Mouse (Mus musculus): ENCODE data around the gene Ogt. TPM values are rescaled to one million over a fixed set of nuclear protein-coding genes. Genes with fewer than 3 reads are reported as not detected.

Gene Ogt
- polyA plus RNA-seq, 1 experiment, result 64.3 TPM

DNA sequence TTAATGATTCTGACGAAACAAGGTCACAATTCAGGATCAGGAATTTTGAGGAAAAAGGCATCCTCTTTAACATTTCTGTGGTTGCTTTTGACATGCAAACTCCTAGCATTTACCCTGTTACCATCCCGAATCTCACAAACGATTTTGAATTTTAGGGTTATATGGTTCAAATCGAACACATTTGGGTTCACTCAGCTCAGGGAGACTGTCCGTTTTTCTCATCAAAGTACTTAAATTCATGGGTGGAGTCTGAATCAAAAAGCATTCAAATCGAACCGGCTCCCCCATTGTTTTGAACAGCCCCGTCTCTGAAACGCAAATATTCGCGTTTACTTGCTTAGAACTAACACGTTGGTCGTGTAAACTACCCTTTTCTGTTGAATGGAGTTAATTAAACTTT is 554 bp upstream of the Ogt start:
- Histone ChIP-seq H3K27ac (ENCODE audit: insufficient read depth, low read depth, low read length) (peak overlapping the region; percentile 90), H3K27me3 (replicated peaks; ENCODE audit: control insufficient read depth, insufficient read depth, low read length) (no peaks in the 10 kb centered on the region), H3K36me3 (ENCODE audit: control insufficient read depth, insufficient read depth, low read length) (peaks cover 1% of the 10 kb centered on the region; the same call in 1 of the 2 replicates), H3K4me1 (ENCODE audit: control insufficient read depth, insufficient read depth, low read length) (0 out of 2 replicates have a peak, but pooled peaks cover 7% of the 10 kb centered on the region), H3K4me3 (ENCODE audit: insufficient read depth, low read depth, low read length) (peak overlapping the region; percentile 93; the same call in 1 of the 2 replicates)
- under 1% methylated on average over 13 of the region's 13 CpGs for whole genome bisulfite sequencing
- DNase-seq, result no peak
- TF ChIP-seq POLR2A (IDR thresholded peaks at IDR 0.05; ENCODE audit: low read depth, low read length) (no peak), CTCF (conservative IDR thresholded peaks at IDR 0.05; ENCODE audit: insufficient read depth, insufficient read length, low read depth, low read length) (no peak)

DNA sequence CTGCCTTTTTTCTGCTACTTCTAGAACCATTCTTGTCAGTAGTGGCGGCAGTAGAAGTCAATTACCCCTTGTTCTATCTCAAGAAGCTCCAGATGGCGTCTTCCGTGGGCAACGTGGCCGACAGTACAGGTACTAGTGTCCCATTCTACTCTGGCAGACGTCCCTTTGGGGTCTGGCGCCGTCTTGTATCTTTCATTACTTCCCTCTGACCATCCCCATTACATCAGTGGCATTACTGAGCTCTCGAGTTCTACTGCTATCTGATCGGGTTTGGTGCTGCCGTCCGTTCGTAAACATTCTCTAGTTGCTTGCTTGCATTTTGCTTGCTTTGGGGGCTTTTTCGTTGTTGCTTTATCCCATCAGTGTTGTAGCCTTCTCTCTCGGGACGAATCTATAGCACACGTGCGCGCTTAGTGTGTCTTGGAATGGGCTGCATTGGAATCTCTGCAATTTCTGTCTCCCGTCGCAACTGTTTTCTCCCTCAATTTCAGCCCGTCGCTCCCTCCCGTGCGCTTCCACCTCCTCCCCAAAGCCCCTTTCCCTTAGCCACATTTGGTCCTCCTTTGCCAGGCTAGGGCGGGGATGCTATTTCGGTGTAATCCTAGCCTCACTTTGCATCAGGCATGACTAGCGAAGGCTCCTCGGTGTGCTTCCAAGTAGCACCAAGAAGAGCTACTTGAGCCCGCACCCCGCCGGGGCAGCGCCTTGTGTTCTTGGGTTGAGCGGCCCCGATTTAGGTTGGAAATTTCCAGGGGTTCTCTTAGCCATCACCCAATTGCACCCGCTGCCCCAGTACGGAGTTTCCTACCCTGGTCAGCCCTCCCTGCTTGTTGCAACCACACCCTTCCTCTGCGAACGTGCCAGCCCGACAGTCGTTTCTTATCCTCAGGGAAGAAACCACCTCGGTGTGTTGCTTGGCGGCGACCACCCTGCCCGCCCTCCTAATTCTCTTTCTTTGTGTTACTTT is 617 bp downstream of the Ogt start:
- DNase-seq, result peak; percentile 54
- Histone ChIP-seq H3K36me3 (ENCODE audit: control insufficient read depth, insufficient read depth, low read length) (peaks cover 1% of the 10 kb centered on the region; the same call in 1 of the 2 replicates), H3K4me1 (ENCODE audit: control insufficient read depth, insufficient read depth, low read length) (0 out of 2 replicates have a peak, but pooled peaks cover 7% of the 10 kb centered on the region), H3K27me3 (replicated peaks; ENCODE audit: control insufficient read depth, insufficient read depth, low read length) (no peaks in the 10 kb centered on the region), H3K27ac (ENCODE audit: insufficient read depth, low read depth, low read length) (peak overlapping the region; percentile 97), H3K4me3 (ENCODE audit: insufficient read depth, low read depth, low read length) (peak overlapping the region; percentile 93)
- TF ChIP-seq CTCF (conservative IDR thresholded peaks at IDR 0.05; ENCODE audit: insufficient read depth, insufficient read length, low read depth, low read length) (no peak), POLR2A (IDR thresholded peaks at IDR 0.05; ENCODE audit: low read depth, low read length) (no peak)
- 2% methylated on average over 45 of the region's 45 CpGs for WGBS

DNA sequence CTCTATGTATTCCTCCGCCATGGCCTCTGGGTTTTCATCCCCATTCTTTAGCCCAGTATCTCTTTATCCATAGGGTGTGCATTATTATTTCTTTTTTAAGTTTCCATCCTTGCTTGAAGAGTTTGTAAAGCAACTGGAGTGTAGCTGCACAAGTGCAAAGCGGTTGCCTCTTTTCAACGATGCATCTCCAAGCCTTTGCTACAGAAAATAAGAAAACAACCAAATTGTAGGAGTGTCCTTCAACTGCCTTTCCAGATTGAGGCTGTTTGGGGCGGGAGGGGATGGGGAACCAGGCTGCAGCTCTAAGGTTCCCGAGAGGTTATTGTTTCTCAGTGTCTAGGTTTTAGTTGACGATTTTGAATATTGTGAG is 1.3 kb downstream of the Ogt start:
- Histone ChIP-seq H3K4me1 (ENCODE audit: control insufficient read depth, insufficient read depth, low read length) (0 out of 2 replicates have a peak, but pooled peaks cover 7% of the 10 kb centered on the region), H3K4me3 (ENCODE audit: insufficient read depth, low read depth, low read length) (peak overlapping the region; percentile 93), H3K27me3 (replicated peaks; ENCODE audit: control insufficient read depth, insufficient read depth, low read length) (no peaks in the 10 kb centered on the region), H3K27ac (ENCODE audit: insufficient read depth, low read depth, low read length) (peak overlapping the region; percentile 97), H3K36me3 (ENCODE audit: control insufficient read depth, insufficient read depth, low read length) (peaks cover 1% of the 10 kb centered on the region; the same call in 1 of the 2 replicates)
- DNase-seq, result no peak
- TF ChIP-seq POLR2A (IDR thresholded peaks at IDR 0.05; ENCODE audit: low read depth, low read length) (no peak), CTCF (conservative IDR thresholded peaks at IDR 0.05; ENCODE audit: insufficient read depth, insufficient read length, low read depth, low read length) (no peak)
- 0% methylated on average over 6 of the region's 6 CpGs for WGBS

DNA sequence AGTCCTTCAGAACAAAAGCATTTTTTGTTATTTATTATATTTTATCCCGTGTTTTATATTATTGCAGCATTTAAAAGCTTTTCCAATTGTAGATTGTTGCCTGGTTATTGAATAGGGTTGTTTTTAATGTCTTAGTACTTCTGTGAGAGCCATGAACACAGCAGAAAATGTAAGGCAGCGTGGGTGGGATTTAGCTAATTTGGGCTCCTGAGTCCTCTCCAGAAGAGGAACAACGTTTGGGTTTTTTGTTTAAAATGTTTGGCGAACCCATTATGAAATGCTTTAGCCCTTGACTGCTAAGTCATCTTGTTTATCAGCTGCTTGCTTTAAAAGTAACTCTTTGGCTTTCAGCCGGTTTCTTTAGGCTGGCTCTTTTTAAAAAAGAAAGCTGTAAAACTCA is 2.2 kb downstream of the Ogt start:
- H3K27me3 ChIP-seq (replicated peaks; ENCODE audit: control insufficient read depth, insufficient read depth, low read length), result no peaks in the 10 kb centered on the region
- WGBS, result 4% methylated on average over 5 of the region's 5 CpGs
- no peak overlapping the region for H3K27ac ChIP-seq (ENCODE audit: insufficient read depth, low read depth, low read length)
- no peak overlapping the region for H3K4me3 ChIP-seq (ENCODE audit: insufficient read depth, low read depth, low read length)
- DNase-seq, result no peak
- H3K36me3 ChIP-seq (ENCODE audit: control insufficient read depth, insufficient read depth, low read length), result peaks cover 1% of the 10 kb centered on the region; the same call in 1 of the 2 replicates
- H3K4me1 ChIP-seq (ENCODE audit: control insufficient read depth, insufficient read depth, low read length), result 0 out of 2 replicates have a peak, but pooled peaks cover 7% of the 10 kb centered on the region
- TF ChIP-seq POLR2A (IDR thresholded peaks at IDR 0.05; ENCODE audit: low read depth, low read length) (no peak), CTCF (conservative IDR thresholded peaks at IDR 0.05; ENCODE audit: insufficient read depth, insufficient read length, low read depth, low read length) (no peak)

DNA sequence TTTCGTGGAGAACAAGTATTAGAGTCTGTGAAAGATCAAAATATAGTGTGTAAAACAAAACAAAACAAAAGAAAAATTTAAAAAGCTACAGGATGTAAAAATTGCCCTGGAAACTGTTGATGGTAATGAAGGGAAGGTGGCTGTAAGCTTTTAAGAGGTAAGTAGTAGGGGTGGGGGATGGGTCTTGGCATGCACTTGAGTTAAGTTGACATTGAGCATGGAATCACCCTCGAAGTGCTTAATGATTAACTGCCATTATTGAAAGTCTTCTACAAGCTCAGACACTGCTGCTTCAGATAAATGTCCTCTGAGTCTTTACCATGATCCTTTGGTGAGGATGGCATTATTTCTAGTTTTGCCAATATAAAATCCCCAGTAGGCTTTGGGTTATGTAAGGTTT is 5.4 kb downstream of the Ogt start:
- TF ChIP-seq CTCF (conservative IDR thresholded peaks at IDR 0.05; ENCODE audit: insufficient read depth, insufficient read length, low read depth, low read length), result no peak
- TF ChIP-seq POLR2A (IDR thresholded peaks at IDR 0.05; ENCODE audit: low read depth, low read length), result no peak
- Histone ChIP-seq H3K27me3 (replicated peaks; ENCODE audit: control insufficient read depth, insufficient read depth, low read length) (no peaks in the 10 kb centered on the region), H3K27ac (ENCODE audit: insufficient read depth, low read depth, low read length) (no peak overlapping the region), H3K4me1 (ENCODE audit: control insufficient read depth, insufficient read depth, low read length) (0 out of 2 replicates have a peak, but pooled peaks cover 7% of the 10 kb centered on the region), H3K4me3 (ENCODE audit: insufficient read depth, low read depth, low read length) (no peak overlapping the region), H3K36me3 (ENCODE audit: control insufficient read depth, insufficient read depth, low read length) (peaks cover 1% of the 10 kb centered on the region; the same call in 1 of the 2 replicates)
- DNase-seq, result peak; percentile 73
- WGBS, result 35% methylated on average over 2 of the region's 2 CpGs

DNA sequence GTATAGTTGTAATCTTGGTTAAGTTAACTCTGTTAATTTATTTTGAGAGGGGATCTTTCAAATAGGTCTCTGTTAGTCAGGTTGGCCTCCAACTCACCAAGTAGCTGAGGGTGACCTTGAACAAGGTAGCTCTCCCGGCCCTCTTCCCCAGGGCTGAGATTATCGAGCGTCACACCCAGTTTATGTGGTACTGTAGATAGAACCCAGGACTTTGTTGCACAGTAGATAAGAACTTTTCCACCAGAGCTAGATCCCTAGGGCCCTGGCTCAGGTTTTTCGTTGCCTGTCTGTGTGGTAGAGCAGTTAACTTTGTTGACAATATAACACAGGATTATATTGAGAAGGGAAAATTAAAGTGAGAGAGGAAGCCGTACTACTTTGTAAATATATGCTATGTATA is 6.8 kb downstream of the Ogt start:
- 51% methylated on average over 5 of the region's 5 CpGs for WGBS
- no peak for TF ChIP-seq POLR2A (IDR thresholded peaks at IDR 0.05; ENCODE audit: low read depth, low read length)
- no peak for TF ChIP-seq CTCF (conservative IDR thresholded peaks at IDR 0.05; ENCODE audit: insufficient read depth, insufficient read length, low read depth, low read length)

DNA sequence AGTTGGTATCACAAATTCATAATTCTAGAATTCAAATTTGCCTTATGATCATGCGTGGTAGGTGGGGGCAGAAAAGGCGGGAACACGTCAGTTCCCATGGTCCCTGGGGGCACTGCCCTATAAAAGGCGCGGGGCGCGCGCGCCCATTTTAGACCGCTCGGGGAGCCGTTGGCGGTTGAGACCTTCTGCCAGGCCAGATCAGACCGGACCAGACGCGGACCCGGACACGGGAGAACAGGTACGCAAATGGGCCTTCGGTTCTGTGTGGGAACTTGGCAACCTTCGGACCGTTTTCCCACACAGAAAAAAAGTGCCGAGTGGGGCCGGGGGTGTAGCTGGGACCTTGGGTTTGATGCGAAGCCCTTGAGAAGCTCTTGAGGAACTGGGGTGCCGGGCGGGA is 55.8 kb downstream of the Ogt start:
- Histone ChIP-seq H3K4me1 (ENCODE audit: control insufficient read depth, insufficient read depth, low read length) (no peaks in the 10 kb centered on the region), H3K27ac (ENCODE audit: insufficient read depth, low read depth, low read length) (no peak overlapping the region), H3K4me3 (ENCODE audit: insufficient read depth, low read depth, low read length) (no peak overlapping the region), H3K27me3 (replicated peaks; ENCODE audit: control insufficient read depth, insufficient read depth, low read length) (no peaks in the 10 kb centered on the region), H3K36me3 (ENCODE audit: control insufficient read depth, insufficient read depth, low read length) (no peaks in the 10 kb centered on the region)
- 96% methylated on average over 27 of the region's 27 CpGs for whole genome bisulfite sequencing
- TF ChIP-seq POLR2A (IDR thresholded peaks at IDR 0.05; ENCODE audit: low read depth, low read length) (no peak), CTCF (conservative IDR thresholded peaks at IDR 0.05; ENCODE audit: insufficient read depth, insufficient read length, low read depth, low read length) (no peak)
- DNase-seq, result no peak

More for the DNA sequence above, 6.8 kb downstream of the Ogt start:
- no peak for DNase-seq
- Histone ChIP-seq H3K36me3 (ENCODE audit: control insufficient read depth, insufficient read depth, low read length) (peaks cover 1% of the 10 kb centered on the region; the same call in 1 of the 2 replicates), H3K27ac (ENCODE audit: insufficient read depth, low read depth, low read length) (peak overlapping the region; percentile 56; the same call in 1 of the 2 replicates), H3K27me3 (replicated peaks; ENCODE audit: control insufficient read depth, insufficient read depth, low read length) (no peaks in the 10 kb centered on the region), H3K4me3 (ENCODE audit: insufficient read depth, low read depth, low read length) (no peak overlapping the region), H3K4me1 (ENCODE audit: control insufficient read depth, insufficient read depth, low read length) (0 out of 2 replicates have a peak, but pooled peaks cover 7% of the 10 kb centered on the region)

All from kidney, adult 2 months (tissue).